Mouse (Mus musculus) kidney, embryonic 15.5 days (tissue): ENCODE results near the gene Grk5. TPM values are rescaled to one million over a fixed set of nuclear protein-coding genes. Genes with fewer than 3 reads are reported as not detected.
A peak's percentile ranks its signal among the peaks of the same experiment; 100 is the strongest.

ENCODE experiments used
- ATAC-seq: fragments of 200-750 bp; cut with Nextera tagmentation; replicated peaks from 2 replicates; pipeline ENCODE4 v1.8.0; 2017; ENCODE audit warnings: moderate TSS enrichment; ENCODE audit not compliant: low FRiP score
- H3K27ac ChIP-seq: fragments of 300-500 bp; sonication (generic); 2 replicates; pipeline ENCODE4 v1.5.1; 2015; ENCODE audit warnings: mild to moderate bottlenecking, inconsistent platforms
- H3K27me3 ChIP-seq: fragments of 300-500 bp; sonication (generic); 2 replicates; pipeline ENCODE4 v1.6.1; 2015; ENCODE audit warnings: inconsistent platforms
- H3K36me3 ChIP-seq: fragments of 300-500 bp; sonication (generic); 2 replicates; pipeline ENCODE4 v1.6.1; 2015; ENCODE audit warnings: inconsistent platforms
- H3K4me1 ChIP-seq: fragments of 300-500 bp; sonication (generic); 2 replicates; pipeline ENCODE4 v1.6.1; 2015; ENCODE audit warnings: inconsistent platforms
- H3K4me2 ChIP-seq: fragments of 300-500 bp; sonication (generic); 2 replicates; pipeline ENCODE4 v1.6.1; 2015; ENCODE audit warnings: moderate library complexity, mild to moderate bottlenecking, inconsistent platforms
- H3K4me3 ChIP-seq: fragments of 300-500 bp; sonication (generic); replicated peaks from 2 replicates; pipeline ENCODE4 v1.5.1; 2015; ENCODE audit warnings: mild to moderate bottlenecking, inconsistent platforms
- H3K9ac ChIP-seq: fragments of 300-500 bp; sonication (generic); 2 replicates; pipeline ENCODE4 v1.6.1; 2015; ENCODE audit warnings: mild to moderate bottlenecking, inconsistent platforms
- H3K9me3 ChIP-seq: fragments of 300-500 bp; sonication (generic); replicated peaks from 2 replicates; pipeline ENCODE4 v1.6.1; 2016; ENCODE audit warnings: inconsistent platforms
- WGBS: fragments of 180-500 bp; shearing (Covaris S2); methylation state at CpG from one replicate; pipeline ENCODE4 v1.1.7; 2015; ENCODE audit warnings: mixed read lengths; 5-methylcytosine and 5-hydroxymethylcytosine counted together
- polyA plus RNA-seq: library from polyadenylated mRNA; unstranded; fragments of >200 nt; fragmentation: Nextera tagmentation; extraction: Ambion mirVana; gene quantifications from 2 replicates; pipeline ENCODE4 v1.2.1, GENCODE M21; 2015

The Grk5 gene
- polyA plus RNA-seq, 1 experiment from 2014 or later = 2.3 TPM

- H3K27ac ChIP-seq = no peak overlapping the region
- no peaks in the 10 kb centered on the region for H3K36me3 ChIP-seq
- H3K4me1 ChIP-seq = no peaks in the 10 kb centered on the region
- H3K27me3 ChIP-seq = no peaks in the 10 kb centered on the region
- 66% methylated on average over 2 of the region's 2 CpGs for WGBS
- H3K4me2 ChIP-seq = no peak overlapping the region
- H3K9ac ChIP-seq = no peak overlapping the region
- no peak overlapping the region for H3K4me3 ChIP-seq
- no peaks in the 10 kb centered on the region for H3K9me3 ChIP-seq
- no peak for ATAC-seq
Observed at GRCm38 (mm10) chr19:60994845-60995244, 105.3 kb downstream of the Grk5 start.

GRCm38 (mm10) chr19:60997784-60998183 lies 108.2 kb downstream of the Grk5 start:
- Histone ChIP-seq H3K36me3 (no peaks in the 10 kb centered on the region), H3K4me1 (no peaks in the 10 kb centered on the region), H3K9ac (no peak overlapping the region), H3K9me3 (no peaks in the 10 kb centered on the region), H3K4me3 (no peak overlapping the region), H3K27ac (no peak overlapping the region), H3K27me3 (no peaks in the 10 kb centered on the region), H3K4me2 (no peak overlapping the region)
- no peak for ATAC-seq
- 79% methylated on average over 4 of the region's 4 CpGs for WGBS

GRCm38 (mm10) chr19:60999652-61000051 lies 110.1 kb downstream of the Grk5 start:
- no peak overlapping the region for H3K9ac ChIP-seq
- H3K4me3 ChIP-seq = no peak overlapping the region
- WGBS = 60% methylated on average over 2 of the region's 2 CpGs

DNA sequence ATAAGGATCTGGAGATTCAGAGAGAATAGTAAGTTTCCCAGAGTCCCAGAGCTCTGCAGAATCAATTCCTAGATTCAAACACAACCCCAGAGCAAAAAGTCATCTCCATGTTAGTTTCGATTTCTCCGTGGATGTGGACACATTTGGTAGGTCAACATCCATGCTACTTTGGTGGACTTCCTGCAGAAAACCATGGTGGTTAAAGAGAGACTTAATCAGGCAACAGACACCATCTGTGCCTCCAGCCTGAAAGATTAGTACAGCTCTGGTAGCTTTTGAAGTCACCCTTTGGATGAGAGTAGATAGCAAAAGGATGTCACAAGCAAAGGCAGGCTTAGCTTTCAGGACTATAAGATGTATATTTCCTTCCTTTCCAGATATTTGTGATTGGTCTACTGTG lies 111.4 kb downstream of the Grk5 start:
- WGBS = 94% methylated on average over 2 of the region's 2 CpGs
- H3K4me3 ChIP-seq = no peak overlapping the region
- ATAC-seq = no peak
- no peaks in the 10 kb centered on the region for H3K9me3 ChIP-seq
- H3K4me2 ChIP-seq = no peak overlapping the region
- H3K27ac ChIP-seq = no peak overlapping the region
- no peaks in the 10 kb centered on the region for H3K4me1 ChIP-seq
- H3K9ac ChIP-seq = no peak overlapping the region
- H3K27me3 ChIP-seq = no peaks in the 10 kb centered on the region
- H3K36me3 ChIP-seq = no peaks in the 10 kb centered on the region

More at GRCm38 (mm10) chr19:60999652-61000051, 110.1 kb downstream of the Grk5 start:
- no peak overlapping the region for H3K4me2 ChIP-seq
- no peaks in the 10 kb centered on the region for H3K36me3 ChIP-seq
- ATAC-seq = no peak
- H3K9me3 ChIP-seq = no peaks in the 10 kb centered on the region
- H3K27me3 ChIP-seq = no peaks in the 10 kb centered on the region
- H3K27ac ChIP-seq = no peak overlapping the region
- no peaks in the 10 kb centered on the region for H3K4me1 ChIP-seq

- Histone ChIP-seq H3K9me3 (no peaks in the 10 kb centered on the region), H3K36me3 (no peaks in the 10 kb centered on the region), H3K27ac (no peak overlapping the region), H3K4me3 (no peak overlapping the region), H3K27me3 (no peaks in the 10 kb centered on the region), H3K9ac (no peak overlapping the region), H3K4me2 (no peak overlapping the region), H3K4me1 (no peaks in the 10 kb centered on the region)
- 84% methylated on average over 2 of the region's 2 CpGs for WGBS
- no peak for ATAC-seq
Observed at GRCm38 (mm10) chr19:61009266-61009665, 119.7 kb downstream of the Grk5 start.

DNA sequence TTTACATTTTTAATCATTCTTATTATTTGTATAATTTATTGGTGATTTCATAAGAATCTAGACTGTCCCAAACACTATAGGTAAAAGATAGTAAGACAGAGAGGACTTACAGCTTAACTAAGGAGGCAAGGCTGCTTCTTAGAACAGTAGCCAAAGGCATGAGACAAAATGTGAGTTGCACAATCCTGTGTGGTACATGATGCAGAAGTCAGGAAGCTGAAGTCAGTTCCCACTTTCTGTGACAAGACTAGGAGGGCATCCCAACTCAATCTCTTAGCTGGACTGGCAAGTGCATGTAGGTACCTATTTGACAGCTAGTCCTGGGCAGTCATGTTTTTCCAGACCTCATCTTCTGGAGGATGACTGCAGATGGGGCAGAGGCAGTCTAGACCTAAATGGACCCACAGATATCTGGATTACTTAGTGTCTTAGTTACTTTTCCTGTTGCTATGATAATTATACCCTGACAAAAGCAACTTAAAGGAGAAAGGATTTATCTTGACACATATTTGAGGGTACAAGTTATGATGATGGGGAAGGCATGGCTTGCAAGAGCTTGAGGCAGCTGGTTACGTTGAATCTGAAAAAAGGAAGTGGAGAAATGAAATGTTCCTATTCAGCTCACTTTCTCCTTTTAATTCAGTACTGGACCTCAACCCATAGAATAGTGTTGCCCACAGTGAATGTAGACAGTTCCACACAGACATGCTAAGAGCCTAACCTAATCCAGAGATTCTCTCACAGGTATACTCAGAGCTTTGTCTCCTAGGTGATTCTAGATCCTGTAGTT lies 128.1 kb downstream of the Grk5 start:
- 0 out of 2 replicates have a peak, but pooled peaks cover 6% of the 10 kb centered on the region for H3K4me1 ChIP-seq
- 90% methylated on average over 1 of the region's 1 CpGs for WGBS
- no peak for ATAC-seq
- H3K9me3 ChIP-seq = no peaks in the 10 kb centered on the region
- no peaks in the 10 kb centered on the region for H3K36me3 ChIP-seq
- H3K27ac ChIP-seq = no peak overlapping the region
- no peaks in the 10 kb centered on the region for H3K27me3 ChIP-seq
- H3K9ac ChIP-seq = no peak overlapping the region
- H3K4me3 ChIP-seq = no peak overlapping the region
- H3K4me2 ChIP-seq = no peak overlapping the region

DNA sequence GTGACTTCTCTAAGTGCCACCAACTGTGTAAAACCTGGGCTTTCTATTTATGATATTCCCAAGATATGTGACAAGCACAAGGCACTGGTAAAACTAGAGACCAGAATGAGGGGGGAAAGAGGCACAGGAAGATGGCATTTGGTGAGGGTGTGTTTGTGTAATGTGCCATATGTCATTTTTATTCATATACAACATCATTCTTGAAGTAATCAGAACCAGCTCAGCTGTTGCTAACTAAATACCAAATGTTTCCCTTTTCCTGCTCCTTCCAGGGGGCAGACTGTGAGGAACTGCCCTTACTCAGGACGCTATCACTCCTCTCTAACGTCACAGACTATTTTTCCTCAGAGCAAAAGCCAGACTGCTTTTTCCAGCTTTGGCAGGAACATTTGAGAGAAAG lies 132.0 kb downstream of the Grk5 start:
- Histone ChIP-seq H3K27me3 (no peaks in the 10 kb centered on the region), H3K4me2 (no peak overlapping the region), H3K4me1 (0 out of 2 replicates have a peak, but pooled peaks cover 6% of the 10 kb centered on the region), H3K4me3 (no peak overlapping the region), H3K9ac (no peak overlapping the region), H3K36me3 (no peaks in the 10 kb centered on the region), H3K9me3 (no peaks in the 10 kb centered on the region), H3K27ac (0 out of 2 replicates have a peak overlapping the region, but pooled peaks have one; percentile 8)
- ATAC-seq = no peak
- WGBS = 52% methylated on average over 2 of the region's 2 CpGs

DNA sequence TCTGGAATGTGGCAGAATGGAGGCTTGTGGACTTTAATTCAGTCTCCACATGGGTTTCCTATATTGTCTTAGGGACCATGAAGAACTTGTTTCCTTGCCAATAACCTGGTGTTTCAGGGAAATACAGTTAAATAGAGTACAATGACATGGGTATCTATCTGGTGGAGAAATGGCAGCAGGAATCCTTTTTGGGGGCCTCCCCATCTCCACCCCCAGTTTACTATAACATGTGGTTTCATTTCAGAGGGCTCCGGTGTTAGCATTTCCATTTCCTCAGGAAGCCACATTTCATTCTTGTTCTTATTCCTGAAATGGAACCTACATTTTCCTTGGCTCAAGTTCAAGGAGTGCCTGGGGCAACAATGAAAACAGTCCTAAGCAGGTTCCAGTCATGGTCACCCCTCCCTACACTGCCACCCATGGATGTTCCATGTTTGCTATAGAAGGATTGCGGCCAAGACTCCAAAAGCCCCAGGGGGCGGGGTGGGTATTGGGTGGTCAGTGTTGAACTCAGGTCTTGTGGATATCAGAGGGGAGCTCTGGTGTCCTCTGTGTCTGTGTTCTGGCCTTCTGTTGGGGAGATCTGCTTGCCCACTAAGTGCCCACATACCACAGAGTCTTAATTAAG lies 132.5 kb downstream of the Grk5 start:
- H3K4me2 ChIP-seq = no peak overlapping the region
- no peaks in the 10 kb centered on the region for H3K27me3 ChIP-seq
- no peak overlapping the region for H3K4me3 ChIP-seq
- WGBS = 74% methylated on average over 3 of the region's 3 CpGs
- no peak overlapping the region for H3K9ac ChIP-seq
- H3K36me3 ChIP-seq = no peaks in the 10 kb centered on the region
- no peak for ATAC-seq
- H3K9me3 ChIP-seq = no peaks in the 10 kb centered on the region
- H3K4me1 ChIP-seq = 0 out of 2 replicates have a peak, but pooled peaks cover 6% of the 10 kb centered on the region
- H3K27ac ChIP-seq = 0 out of 2 replicates have a peak overlapping the region, but pooled peaks have one; percentile 8

GRCm38 (mm10) chr19:61031570-61031969 lies 142.0 kb downstream of the Grk5 start:
- Histone ChIP-seq H3K4me3 (no peak overlapping the region), H3K27ac (no peak overlapping the region), H3K4me1 (no peaks in the 10 kb centered on the region), H3K4me2 (no peak overlapping the region), H3K27me3 (no peaks in the 10 kb centered on the region), H3K9ac (no peak overlapping the region), H3K9me3 (no peaks in the 10 kb centered on the region), H3K36me3 (no peaks in the 10 kb centered on the region)
- ATAC-seq = no peak
- 85% methylated on average over 2 of the region's 2 CpGs for WGBS

- H3K4me3 ChIP-seq = no peak overlapping the region
- no peaks in the 10 kb centered on the region for H3K4me1 ChIP-seq
- H3K27me3 ChIP-seq = no peaks in the 10 kb centered on the region
- H3K36me3 ChIP-seq = no peaks in the 10 kb centered on the region
- ATAC-seq = no peak
- no peak overlapping the region for H3K9ac ChIP-seq
- no peak overlapping the region for H3K4me2 ChIP-seq
- H3K9me3 ChIP-seq = no peaks in the 10 kb centered on the region
- H3K27ac ChIP-seq = no peak overlapping the region
Observed at GRCm38 (mm10) chr19:61039151-61039550, 149.6 kb downstream of the Grk5 start.

- H3K9me3 ChIP-seq = no peaks in the 10 kb centered on the region
- H3K36me3 ChIP-seq = no peaks in the 10 kb centered on the region
- ATAC-seq = no peak
- peak overlapping the region; percentile 64; the same call in 1 of the 2 replicates for H3K27ac ChIP-seq
- H3K27me3 ChIP-seq = no peaks in the 10 kb centered on the region
- H3K4me2 ChIP-seq = no peak overlapping the region
- no peak overlapping the region for H3K9ac ChIP-seq
- 85% methylated on average over 2 of the region's 2 CpGs for WGBS
- peaks cover 11% of the 10 kb centered on the region; the same call in 1 of the 2 replicates for H3K4me1 ChIP-seq
- no peak overlapping the region for H3K4me3 ChIP-seq
Observed at GRCm38 (mm10) chr19:61048646-61049045, 159.1 kb downstream of the Grk5 start.

GRCm38 (mm10) chr19:61049413-61049812 lies 159.9 kb downstream of the Grk5 start:
- H3K9me3 ChIP-seq = peaks cover 4% of the 10 kb centered on the region; the same call in 1 of the 2 replicates
- no peak overlapping the region for H3K9ac ChIP-seq
- H3K36me3 ChIP-seq = 0 out of 2 replicates have a peak, but pooled peaks cover 5% of the 10 kb centered on the region
- H3K4me1 ChIP-seq = peaks cover 11% of the 10 kb centered on the region; the same call in 1 of the 2 replicates
- H3K4me3 ChIP-seq = no peak overlapping the region
- no peak overlapping the region for H3K4me2 ChIP-seq
- WGBS = 13% methylated on average over 1 of the region's 1 CpGs
- no peaks in the 10 kb centered on the region for H3K27me3 ChIP-seq
- H3K27ac ChIP-seq = peak overlapping the region; percentile 64
- ATAC-seq = 0 out of 2 replicates have a peak, but pooled peaks have one; percentile 25
